Mouse (Mus musculus): ENCODE data around the gene Fus.

Fus gene

DNA sequence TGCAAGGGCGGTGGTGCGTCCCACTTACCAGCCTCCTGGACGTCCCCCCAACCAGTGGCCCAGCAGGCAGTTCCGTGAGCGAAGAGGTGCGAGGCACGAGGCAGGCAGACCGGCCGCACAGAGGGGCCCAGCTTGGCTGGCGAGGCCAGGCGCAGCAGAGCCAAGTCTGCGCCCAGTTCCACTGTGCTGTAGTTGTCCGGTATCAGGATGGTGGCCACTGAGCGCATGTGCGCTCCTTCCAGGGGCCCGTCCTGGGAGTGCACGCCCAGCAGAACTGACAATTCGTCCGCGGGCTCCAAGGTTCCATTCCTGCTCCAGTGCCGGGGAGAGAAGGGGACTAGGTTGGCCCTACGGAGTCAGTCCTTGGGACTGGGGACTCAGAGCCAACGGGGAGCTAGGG is 22.6 kb upstream of the Fus start:
- no peak for DNase-seq (ENCODE audit: low spot score in 2 of 2)

DNA sequence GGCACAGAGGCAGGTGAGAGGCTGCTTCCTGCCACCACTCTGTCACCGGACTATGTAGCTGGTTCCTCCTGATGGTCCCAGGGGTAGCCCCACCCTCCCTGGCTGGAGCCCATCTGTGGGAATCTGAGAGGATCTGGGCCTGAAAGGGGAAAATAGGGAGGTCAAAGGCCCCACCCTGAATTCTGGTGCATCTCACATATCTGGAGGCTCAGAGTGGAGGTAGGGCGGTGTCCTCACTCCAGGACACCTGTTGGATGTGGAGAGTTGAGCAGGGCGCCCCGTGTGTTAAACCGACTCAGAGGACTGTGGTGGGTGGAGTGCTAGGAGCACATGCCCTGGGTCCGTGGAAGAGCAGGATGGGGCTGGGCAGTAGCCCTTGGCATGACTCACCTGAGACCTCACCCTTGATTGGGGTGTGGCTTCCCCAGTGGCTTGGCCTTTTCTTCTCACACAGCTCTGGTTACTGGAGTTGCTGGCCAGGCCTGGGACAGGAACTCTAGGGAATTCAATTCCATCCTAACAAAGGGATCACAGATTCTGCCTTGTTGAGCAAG is 20.7 kb upstream of the Fus start, which contains the start of gene Prss36:
Gene Prss36, minus strand, starts transcription at position 256 of the 554 bp plus-strand sequence.
- no peak for DNase-seq (ENCODE audit: low spot score in 2 of 2)

DNA sequence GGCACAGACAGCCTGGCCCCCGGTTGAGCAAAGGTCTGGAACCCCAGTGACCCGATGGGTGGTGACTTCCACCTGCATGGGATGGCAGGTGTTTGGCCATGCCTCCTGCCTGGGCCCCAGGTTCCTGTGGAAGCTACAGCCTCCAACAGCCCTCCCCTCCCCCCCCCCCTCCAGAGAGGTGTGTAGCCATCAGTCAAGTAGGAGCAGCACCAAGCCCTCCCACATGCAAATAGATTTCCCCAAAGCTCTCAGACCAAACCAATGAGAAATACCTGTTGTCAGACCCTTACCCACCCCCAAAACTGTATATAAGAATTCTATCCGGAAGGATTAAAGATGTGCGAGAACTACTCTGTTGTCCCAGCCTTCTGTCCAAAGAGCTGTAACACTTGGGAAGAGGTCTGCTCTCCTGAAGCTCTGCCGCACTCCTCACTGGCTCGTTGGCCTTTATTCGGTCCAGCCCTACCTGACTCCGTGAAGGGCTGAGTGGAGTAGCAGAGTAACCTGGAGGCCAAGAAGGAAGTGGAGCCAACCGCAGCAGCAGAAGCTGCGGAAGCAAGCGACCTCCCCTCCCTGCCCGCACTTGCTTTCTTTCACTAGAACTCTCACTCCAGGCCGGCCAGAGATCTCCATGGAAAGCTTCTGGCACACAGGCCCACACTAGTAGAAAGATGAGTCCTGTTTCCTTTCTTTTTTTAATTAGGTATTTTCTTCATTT is 14.2 kb upstream of the Fus start:
- DNase-seq (ENCODE audit: low spot score in 2 of 2), result no peak

DNA sequence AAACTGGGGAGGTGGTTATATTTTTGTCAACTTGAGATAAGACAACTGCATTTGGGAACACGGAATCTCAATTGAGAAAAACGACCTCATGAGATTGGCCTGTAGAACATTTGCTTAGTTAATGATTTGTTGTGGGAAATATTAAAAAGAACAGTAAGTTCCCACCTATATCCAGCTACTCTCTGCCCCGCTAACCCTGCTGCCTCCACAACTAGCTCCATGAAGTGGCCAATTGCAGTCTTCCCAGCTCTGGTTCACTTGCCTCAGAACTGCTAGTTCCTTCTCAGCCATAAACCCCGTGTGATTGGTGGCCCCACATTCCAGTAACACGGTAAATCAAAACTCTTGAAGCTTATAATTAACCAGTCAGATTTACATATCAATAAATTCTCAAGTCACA is 7.9 kb upstream of the Fus start:
- no peak for DNase-seq (ENCODE audit: low spot score in 2 of 2)

DNA sequence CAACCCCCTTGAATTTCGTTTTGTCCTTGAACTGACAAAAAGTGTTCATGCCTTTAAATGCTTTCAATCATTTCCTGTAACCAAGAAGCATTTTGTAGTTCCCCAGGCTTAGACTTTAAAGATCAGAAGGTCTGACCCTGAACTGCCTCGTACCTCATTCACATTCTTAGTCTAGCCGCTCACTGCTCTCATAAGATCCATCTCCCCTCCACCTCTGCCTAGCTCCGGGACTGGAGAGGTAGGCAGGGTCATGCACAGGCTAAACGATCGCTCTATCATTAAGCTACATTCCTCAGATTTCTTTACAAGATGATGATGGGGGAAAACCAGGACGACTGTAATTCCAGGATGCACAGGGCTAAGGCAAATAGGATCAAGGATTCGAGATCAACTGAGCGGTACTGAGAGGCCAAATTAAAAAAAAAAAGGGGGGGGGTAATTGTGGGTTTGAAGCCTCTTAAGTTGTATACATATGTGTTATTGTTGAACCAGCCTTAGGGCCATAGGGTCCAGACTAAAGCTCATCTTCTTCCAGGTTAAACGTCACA is 812 bp upstream of the Fus start:
- DNase-seq (ENCODE audit: low spot score in 2 of 2), result no peak

DNA sequence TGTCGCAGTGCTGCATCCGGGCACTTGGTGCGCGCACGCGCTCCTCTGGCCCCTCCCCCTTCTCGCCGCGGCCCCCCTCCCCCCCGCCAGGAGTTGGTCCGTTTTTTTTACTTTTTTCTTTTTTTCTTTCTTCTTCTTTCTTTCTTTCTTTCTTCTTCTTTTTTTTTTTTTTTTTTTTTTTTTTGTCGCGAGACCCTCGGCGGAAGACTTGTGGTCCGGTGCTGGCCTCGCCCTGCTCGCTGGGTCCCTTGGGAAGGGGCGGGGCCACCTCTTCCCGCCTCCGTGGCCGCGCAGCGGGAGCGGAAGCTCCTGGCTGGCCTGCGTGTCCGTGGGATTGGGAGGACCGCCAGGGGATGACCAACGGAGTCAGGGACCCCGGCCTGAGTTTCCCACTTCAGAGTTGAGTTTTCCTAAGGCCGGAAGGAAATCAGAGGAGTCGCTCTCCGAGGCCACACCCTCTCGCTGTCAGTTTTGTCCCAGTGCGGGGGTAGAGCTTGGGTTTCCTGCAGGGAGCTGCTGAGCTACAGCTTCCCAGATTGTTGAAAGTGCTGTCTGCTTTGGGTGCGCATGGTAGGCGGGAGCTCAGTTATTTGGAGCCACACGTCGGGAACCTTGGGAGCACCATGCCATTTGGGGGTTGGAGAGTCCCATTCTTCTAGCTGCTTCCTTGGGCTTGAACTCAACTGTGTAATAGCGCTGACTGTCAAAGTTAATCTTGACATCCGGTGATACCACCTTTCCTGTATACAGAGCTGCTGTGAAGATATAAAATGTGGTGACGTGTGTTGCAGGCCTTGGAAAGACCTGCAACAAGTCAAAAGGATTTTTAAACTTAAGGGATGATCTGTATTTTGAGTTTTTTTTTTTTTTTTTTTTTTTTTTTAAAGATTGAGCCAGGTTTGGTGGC is 918 bp downstream of the Fus start:
- peak; percentile 29 to 37 for DNase-seq (ENCODE audit: low spot score in 2 of 2)

DNA sequence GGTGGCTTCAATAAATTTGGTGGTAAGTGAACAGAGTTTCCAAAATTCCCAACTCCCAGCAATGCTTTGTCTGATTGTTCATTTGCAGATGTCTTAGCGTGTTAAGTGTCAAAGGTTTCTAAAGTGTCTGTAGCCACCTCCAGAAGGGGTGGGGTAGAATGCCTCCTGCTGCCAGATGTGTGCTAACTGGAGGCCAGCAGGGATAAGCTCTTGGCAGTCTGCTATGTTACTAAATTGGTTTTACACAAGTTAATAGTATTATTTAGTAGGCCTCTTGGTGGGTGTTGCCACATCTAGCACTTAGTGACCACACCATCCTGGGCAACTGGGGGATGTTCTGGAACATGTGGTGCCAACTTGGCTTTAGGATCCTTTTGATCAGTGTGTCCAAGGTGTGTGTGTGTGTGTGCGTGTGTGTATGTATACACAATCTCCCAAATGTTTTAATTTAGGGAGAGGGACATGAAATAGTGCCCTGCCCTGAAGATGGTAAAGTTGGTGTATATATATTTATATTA is 7.2 kb downstream of the Fus start:
- DNase-seq (ENCODE audit: low spot score in 2 of 2), result no peak

DNA sequence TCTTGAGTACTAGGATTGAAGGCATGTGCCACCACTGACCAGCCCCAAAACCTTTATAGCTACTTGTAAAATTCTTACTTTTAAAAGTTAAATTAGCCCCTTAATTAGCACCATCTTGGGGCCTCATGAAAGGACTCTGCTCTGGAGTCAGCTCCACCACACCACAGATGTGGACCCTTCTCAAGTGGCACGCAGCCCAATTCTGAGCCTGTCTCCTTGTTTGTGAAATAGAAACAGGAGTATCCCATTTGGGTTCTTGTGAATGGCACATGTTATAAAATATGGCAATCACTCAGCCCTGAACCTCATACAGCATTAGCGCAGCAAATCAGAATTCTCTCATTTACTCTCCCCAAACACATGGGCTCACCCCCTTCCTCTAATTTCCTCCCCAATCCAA is 11.6 kb downstream of the Fus start:
- no peak for DNase-seq (ENCODE audit: low spot score in 2 of 2)

DNA sequence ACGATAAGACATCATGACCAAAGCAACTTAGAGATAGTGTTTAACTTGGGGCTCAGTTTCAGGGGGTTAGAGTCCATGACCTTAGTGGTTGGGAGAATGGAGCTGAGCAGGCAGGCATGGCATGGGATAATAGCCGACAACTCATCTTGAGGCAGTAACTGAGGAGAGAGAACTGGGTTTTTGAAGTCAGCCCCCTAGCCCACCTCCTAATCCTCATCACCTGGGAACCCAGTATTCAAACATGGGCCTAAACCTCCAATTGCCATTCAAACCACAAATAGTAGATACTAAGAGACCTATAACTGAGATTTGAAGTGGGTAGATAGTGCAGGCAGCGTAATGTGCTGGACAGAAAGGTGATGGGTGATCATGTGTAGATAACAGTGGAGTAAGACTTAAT is 13.3 kb downstream of the Fus start:
- no peak for DNase-seq (ENCODE audit: low spot score in 2 of 2)

DNA sequence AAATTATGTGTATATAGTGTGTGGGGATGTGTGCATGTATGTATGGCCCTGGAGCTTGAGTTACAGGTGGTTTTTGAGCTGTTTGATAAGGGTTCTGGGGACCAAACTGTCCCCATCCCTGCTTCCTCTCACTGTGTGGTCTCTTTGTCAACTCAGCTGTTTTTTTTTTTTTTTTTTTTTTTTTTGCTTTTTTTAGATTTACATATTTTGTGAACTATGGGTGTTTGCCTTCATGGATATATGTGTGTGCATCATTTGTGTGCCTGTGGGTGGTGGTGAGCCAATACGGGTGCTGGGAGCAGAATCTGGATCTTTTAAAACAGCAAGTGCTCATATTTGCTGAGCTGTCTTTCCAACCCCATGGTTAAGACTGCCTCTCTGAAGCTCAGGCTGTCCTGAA is 21.6 kb downstream of the Fus start:
- no peak for DNase-seq (ENCODE audit: low spot score in 2 of 2)

DNA sequence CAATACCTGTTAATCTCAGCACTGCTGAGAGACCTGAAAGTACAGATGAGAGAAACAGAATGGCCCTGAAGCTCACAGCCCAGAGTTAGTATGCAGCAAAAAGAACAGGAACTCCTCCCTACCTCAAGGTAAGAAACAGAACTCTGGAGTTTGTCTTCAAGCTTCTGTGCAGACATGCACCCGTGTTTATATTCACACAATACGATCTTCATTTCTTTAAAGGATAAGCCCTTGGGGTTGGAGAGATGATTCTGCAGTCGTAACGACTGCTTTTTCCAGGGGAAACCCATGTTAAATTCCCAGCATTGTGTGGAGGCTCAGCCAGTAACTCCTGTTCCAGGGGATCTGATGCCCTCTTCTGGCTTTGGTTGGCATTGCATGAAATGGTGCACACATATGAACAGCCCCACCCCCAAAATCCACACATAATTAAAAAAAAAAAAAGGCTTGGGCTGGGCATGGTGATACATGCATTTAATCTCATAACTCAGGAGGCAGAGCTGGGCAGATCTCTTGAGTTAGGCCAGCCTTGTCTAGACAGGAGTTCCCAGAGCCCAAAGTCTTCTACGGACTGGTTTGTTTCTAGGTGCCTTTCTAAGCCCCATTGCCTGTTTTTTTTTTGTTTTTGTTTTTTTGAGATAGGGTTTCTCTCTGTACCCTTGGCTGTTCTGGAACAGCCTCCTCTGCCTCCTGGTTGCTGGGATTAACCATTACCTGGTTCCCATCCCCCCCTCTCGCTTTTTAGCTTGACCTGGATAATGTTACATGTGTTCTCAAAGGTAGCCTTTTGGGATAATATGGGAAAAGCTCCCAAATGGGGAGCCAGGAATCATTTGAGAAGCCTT is 24.6 kb downstream of the Fus start:
- peak; percentile 60 to 79 for DNase-seq (ENCODE audit: low spot score in 2 of 2)

DNA sequence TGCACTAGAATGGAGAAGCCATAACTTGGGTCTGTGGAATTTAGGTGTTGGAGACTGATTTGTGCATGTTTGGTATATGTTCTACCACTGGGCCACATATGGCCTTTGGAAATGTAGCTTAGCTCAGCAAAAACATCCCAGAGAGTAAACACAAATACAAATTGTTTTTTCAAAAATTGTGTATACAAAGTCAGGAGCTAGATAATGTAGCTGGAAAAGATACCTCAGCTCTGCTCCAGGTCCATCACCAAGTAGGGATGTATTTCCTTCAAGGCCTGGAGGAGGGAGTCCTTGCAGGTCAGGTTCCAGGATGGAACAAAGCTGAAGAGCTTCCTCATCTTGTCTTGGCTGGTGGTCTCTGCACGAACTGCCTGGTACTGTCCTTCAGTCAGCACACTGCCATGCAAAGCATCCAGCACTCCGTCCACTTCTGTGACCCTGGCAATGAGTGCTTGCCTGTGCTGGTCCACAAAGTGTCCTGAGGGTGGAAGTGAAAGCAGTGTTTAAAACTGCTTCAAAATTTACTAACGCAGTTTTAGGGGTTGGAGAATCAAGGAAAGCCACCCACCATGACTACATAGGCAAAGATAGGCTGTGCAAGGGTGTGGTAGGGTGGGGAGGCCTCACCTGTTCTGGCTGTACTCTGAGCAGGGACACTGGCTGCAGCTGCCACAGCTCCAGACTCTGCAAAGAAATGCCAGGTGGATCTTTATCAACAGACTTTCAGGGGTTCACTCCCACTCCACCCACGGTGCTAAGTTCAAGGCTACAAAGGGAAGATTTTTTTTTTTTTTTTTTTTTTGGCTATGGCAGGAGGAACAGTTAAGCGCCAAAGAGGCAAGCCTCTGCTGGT is 25.5 kb downstream of the Fus start:
- DNase-seq (ENCODE audit: low spot score in 2 of 2), result no peak

DNA sequence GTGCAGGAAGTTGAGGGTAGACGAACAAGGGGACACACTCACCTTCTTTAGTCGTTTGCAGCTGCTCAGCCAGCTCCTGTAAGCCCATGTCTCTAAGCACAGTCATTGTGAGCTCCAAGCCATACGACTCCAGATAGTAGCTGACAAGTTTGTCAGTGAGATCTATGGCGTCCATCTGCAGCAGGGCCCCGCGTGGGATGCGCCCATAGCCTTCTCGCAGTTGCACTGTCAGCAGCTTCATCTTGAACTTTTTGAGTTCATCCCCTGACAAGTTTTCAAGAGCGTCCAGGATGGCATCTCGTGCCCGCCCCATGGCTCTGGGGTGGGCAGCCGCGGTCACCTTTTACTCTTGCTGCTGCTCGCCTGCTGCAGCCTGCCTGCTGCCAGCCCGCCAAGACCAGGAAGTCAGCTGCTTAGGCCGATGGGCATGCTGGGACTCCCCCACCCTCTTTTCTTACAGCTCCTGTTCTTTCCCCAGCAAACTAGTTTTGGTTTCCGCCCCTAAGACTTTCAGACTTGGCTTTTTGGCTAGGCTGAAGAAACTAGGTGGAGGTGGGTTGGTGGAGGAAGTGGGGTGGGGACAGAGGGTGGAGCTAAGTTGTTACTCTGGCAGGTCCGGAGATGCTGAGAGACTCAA is 26.2 kb downstream of the Fus start, which contains the start of gene Pycard:
Gene Pycard, minus strand, starts transcription at position 527 of the 637 bp plus-strand sequence.
- peak; percentile 72 for DNase-seq (ENCODE audit: low spot score in 2 of 2)

DNA sequence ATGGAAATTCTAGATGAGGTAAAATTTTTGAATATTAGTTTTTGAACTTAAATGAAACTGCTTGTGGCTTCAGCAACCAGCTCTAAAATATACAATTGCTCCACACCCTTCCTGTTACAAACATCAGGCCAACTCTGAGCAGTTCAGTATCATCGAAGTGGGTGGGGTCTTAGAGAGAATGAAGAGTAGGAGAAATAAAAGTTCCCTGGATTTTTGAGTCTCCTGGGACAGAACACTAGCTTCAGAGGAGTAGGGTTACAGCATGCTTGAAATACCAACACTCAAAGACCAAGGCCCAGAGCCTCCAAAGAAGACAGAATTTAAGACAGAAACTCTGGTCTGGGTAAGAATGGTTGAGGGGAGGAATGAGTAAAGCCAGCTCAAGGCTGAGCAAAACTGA is 32.2 kb downstream of the Fus start:
- DNase-seq (ENCODE audit: low spot score in 2 of 2), result no peak

DNA sequence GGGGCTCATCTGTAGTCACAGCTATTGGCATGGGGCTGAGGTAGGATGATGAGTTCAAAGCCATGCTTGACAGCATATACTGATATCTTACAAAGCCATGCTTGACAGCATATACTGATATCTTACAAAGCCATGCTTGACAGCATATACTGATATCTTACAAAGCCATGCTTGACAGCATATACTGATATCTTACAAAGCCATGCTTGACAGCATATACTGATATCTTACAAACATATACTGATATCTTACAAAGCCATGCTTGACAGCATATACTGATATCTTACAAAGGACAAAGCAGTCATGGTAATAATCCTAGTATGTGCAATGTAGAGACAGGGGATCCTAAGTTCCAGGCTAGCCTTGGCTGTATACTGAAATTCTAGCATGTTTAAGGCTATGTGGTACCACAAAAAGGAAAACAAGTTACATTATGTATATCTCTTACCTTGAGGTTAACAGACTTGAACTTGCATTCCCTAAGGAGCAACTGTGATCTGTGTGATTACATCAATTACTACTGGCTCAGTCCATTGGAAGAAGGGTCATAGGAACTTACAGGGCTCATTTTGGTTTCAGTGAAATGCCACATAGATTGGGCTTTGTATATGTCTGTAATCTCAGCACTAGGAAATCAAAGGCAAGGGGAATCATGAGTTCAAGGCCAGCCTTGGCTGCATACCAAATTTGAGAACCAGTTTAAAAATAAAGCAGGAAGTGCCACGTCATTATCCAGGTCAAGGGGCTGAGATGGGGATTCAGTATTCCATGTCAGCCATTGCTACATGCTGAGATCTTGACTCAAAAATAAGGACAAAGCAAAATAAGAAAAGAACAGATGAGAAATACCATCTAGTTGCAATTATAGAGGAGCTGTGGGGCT is 33.1 kb downstream of the Fus start:
- no peak for DNase-seq (ENCODE audit: low spot score in 2 of 2)

DNA sequence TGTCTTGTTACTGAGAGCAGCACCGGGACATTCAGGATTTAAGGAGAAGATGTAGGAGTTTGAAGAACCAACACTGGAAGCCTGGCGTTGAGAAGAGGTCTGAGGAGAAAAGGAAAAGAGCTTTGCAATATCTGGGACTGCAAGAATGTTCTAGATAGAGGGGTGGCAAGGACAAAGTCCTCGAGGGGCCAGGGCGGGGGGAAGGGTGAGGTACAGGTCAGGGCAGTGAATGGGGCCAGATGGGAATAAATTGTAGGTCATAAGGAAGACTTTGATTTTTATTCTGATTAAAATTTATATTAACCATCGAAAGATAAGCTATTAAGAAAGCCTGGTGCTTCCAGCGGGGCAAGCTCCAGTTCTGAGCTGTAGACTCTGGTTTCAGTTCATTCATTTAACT is 35.8 kb downstream of the Fus start:
- DNase-seq (ENCODE audit: low spot score in 2 of 2), result no peak

DNA sequence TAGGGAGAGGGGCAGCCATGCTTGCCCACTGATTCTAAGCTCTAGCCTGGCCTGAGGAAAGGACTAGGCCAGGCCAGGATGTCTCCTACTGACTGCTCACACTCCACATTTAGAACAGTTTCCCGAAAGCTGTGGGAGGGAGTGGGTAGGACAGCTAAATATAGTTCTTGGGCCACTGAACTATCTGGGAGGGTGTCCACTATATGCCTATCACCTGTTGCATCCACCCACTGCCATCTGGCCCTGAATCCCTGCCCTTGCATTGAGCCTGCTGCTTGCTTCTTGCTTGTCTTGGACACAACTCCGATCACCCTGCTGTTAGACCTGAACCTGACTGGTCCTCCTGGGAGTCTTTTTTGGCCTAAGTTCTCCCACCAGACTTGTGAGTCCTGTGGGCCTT is 36.4 kb downstream of the Fus start, which contains the start of gene Trim72:
Gene Trim72, plus strand, starts transcription at position 262 of the 400 bp plus-strand sequence.
- no peak for DNase-seq (ENCODE audit: low spot score in 2 of 2)

DNA sequence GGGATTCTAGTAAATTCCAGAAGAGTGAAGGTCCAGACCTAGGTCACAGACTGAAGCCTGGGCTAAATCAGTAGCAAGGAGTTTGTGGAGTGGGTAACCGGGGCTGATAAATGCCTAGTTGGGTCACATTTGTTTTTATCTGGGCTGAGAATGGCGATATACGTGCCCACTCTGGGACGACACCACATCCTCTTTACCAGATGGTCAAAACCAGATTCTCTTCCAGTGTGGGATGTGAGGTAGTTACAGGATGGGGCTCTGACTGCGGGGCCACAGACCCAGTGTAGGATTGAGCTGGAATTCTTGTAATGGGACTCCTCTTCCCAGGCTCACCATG is 36.9 kb downstream of the Fus start:
- DNase-seq (ENCODE audit: low spot score in 2 of 2), result no peak

Measured in natural killer cell, adult 2 months (primary cell).